Mouse (Mus musculus) MEL (cell line): Measurements from ENCODE around the gene Rbm42. TPM values are rescaled to one million over a fixed set of nuclear protein-coding genes. Genes with fewer than 3 reads are reported as not detected.

Experiments
- DNase-seq: peaks from one replicate; pipeline ENCODE4 v3.0.0; 2011; ENCODE audit warnings: low read depth, low spot score
- H3K27ac ChIP-seq: 2 replicates; pipeline ENCODE4 v1.5.1; 2012; ENCODE audit warnings: low read depth, mild to moderate bottlenecking, control low read depth, low read length, moderate library complexity; ENCODE audit not compliant: control insufficient read depth
- H3K27me3 ChIP-seq, 2 experiments: fragments of 150-350 bp in 1 of 2; sonication (generic) in 1 of 2; 2 replicates each; pipeline ENCODE4 v1.6.1; 2012; ENCODE audit warnings: low read length in 2 of 2, mild to moderate bottlenecking in 2 of 2, improper control_type of control experiment in 1 of 2, moderate library complexity in 1 of 2; ENCODE audit not compliant: insufficient read depth in 2 of 2, control insufficient read depth in 1 of 2
- H3K36me3 ChIP-seq, 2 experiments: 2 replicates each; pipeline ENCODE4 v1.6.1; 2012 to 2014; ENCODE audit warnings: low read length in 2 of 2, improper control_type of control experiment in 1 of 2, inconsistent platforms in 1 of 2, mild to moderate bottlenecking in 1 of 2; ENCODE audit not compliant: insufficient read depth in 2 of 2, control insufficient read depth in 1 of 2
- H3K4me1 ChIP-seq, 2 experiments: fragments of 150-350 bp in 1 of 2; sonication (generic) in 1 of 2; 2 replicates each; pipeline ENCODE4 v1.6.1; 2012; ENCODE audit warnings: low read length in 2 of 2, improper control_type of control experiment in 1 of 2, mild to moderate bottlenecking in 1 of 2; ENCODE audit not compliant: insufficient read depth in 2 of 2, control insufficient read depth in 1 of 2
- H3K4me3 ChIP-seq, 2 experiments: fragments of 150-350 bp in 1 of 2; sonication (generic) in 1 of 2; 2 replicates each; pipeline ENCODE4 v1.5.1; 2012; ENCODE audit warnings: low read depth in 2 of 2, low read length in 2 of 2, mild to moderate bottlenecking in 2 of 2, moderate library complexity in 2 of 2, control low read depth in 1 of 2, improper control_type of control experiment in 1 of 2; ENCODE audit not compliant: control insufficient read depth in 1 of 2, insufficient read depth in 1 of 2
- H3K79me2 ChIP-seq: 2 replicates; pipeline ENCODE4 v1.6.1; 2012; ENCODE audit warnings: mild to moderate bottlenecking, low read length, moderate library complexity; ENCODE audit not compliant: control insufficient read depth, poor library complexity, insufficient read depth
- H3K9ac ChIP-seq: 2 replicates; pipeline ENCODE4 v1.6.1; 2012; ENCODE audit warnings: low read depth, mild to moderate bottlenecking, control low read depth, low read length, moderate library complexity; ENCODE audit not compliant: control insufficient read depth, poor library complexity, severe bottlenecking
- H3K9me3 ChIP-seq: fragments of 150-350 bp; sonication (generic); replicated peaks from 2 replicates; pipeline ENCODE4 v1.6.1; 2012; ENCODE audit warnings: mild to moderate bottlenecking, low read length, improper control_type of control experiment, moderate library complexity; ENCODE audit not compliant: insufficient read depth
- CHD2 ChIP-seq: IDR thresholded peaks from 2 replicates; pipeline ENCODE4 v1.6.1; 2011; ENCODE audit warnings: low read length, improper control_type of control experiment
- CTCF ChIP-seq, 3 experiments: IDR thresholded peaks in 2 of 3; conservative IDR thresholded peaks in 1 of 3; 2 replicates each; pipeline ENCODE4 v1.5.1; 2011 to 2012; ENCODE audit warnings: low read length in 3 of 3, low read depth in 2 of 3, mild to moderate bottlenecking in 2 of 3, improper control_type of control experiment in 1 of 3, inconsistent platforms in 1 of 3, mixed read lengths in 1 of 3, moderate library complexity in 1 of 3; ENCODE audit not compliant: control insufficient read depth in 1 of 3, insufficient read depth in 1 of 3, poor library complexity in 1 of 3, severe bottlenecking in 1 of 3
- E2F4 ChIP-seq: IDR thresholded peaks from 2 replicates; pipeline ENCODE4 v1.6.1; 2011; ENCODE audit warnings: low read depth, low read length, improper control_type of control experiment, borderline replicate concordance
- ELF1 ChIP-seq: IDR thresholded peaks from 2 replicates; pipeline ENCODE4 v1.6.1; 2014; ENCODE audit warnings: low read depth, mild to moderate bottlenecking, inconsistent platforms, low read length, improper control_type of control experiment, moderate library complexity
- EP300 ChIP-seq, 2 experiments: IDR thresholded peaks; 2 replicates each; pipeline ENCODE4 v1.6.1; 2011; ENCODE audit warnings: improper control_type of control experiment in 2 of 2, low read length in 2 of 2, low read depth in 1 of 2, mild to moderate bottlenecking in 1 of 2
- ETS1 ChIP-seq: IDR thresholded peaks from 2 replicates; pipeline ENCODE4 v1.6.1; 2012; ENCODE audit warnings: low read depth, mild to moderate bottlenecking, inconsistent platforms, low read length, improper control_type of control experiment, moderate library complexity
- GABPA ChIP-seq: IDR thresholded peaks from 2 replicates; pipeline ENCODE4 v1.6.1; 2012; ENCODE audit warnings: low read depth, mild to moderate bottlenecking, inconsistent platforms, low read length, improper control_type of control experiment, moderate library complexity
- GATA1 ChIP-seq: IDR thresholded peaks from 2 replicates; pipeline ENCODE4 v1.6.1; 2011; ENCODE audit warnings: low read depth, low read length, improper control_type of control experiment
- HCFC1 ChIP-seq: IDR thresholded peaks from 2 replicates; pipeline ENCODE4 v1.6.1; 2012; ENCODE audit warnings: low read depth, mild to moderate bottlenecking, inconsistent platforms, low read length, improper control_type of control experiment, moderate library complexity
- KAT2A ChIP-seq: conservative IDR thresholded peaks from 2 replicates; pipeline ENCODE4 v1.6.1; 2012; ENCODE audit warnings: low read depth, low read length, improper control_type of control experiment, inconsistent platforms
- MAFK ChIP-seq: IDR thresholded peaks from 2 replicates; pipeline ENCODE4 v1.6.1; 2011; ENCODE audit warnings: low read depth, mild to moderate bottlenecking, low read length, improper control_type of control experiment, borderline replicate concordance
- MAZ ChIP-seq: IDR thresholded peaks from 2 replicates; pipeline ENCODE4 v1.6.1; 2012; ENCODE audit warnings: low read depth, mild to moderate bottlenecking, inconsistent platforms, low read length, improper control_type of control experiment
- MEF2A ChIP-seq: IDR thresholded peaks from 2 replicates; pipeline ENCODE4 v1.6.1; 2014; ENCODE audit warnings: low read depth, mild to moderate bottlenecking, inconsistent platforms, low read length, improper control_type of control experiment; ENCODE audit not compliant: poor library complexity, insufficient replicate concordance, severe bottlenecking; ENCODE audit errors: extremely low read depth
- MXI1 ChIP-seq: IDR thresholded peaks from 2 replicates; pipeline ENCODE4 v1.6.1; 2011; ENCODE audit warnings: mild to moderate bottlenecking, low read depth, low read length, improper control_type of control experiment
- MYB ChIP-seq: IDR thresholded peaks from 2 replicates; pipeline ENCODE4 v1.6.1; 2011; ENCODE audit warnings: mild to moderate bottlenecking, low read depth, low read length, improper control_type of control experiment
- MYC ChIP-seq: IDR thresholded peaks from 2 replicates; pipeline ENCODE4 v1.6.1; 2011; ENCODE audit warnings: low read depth, mild to moderate bottlenecking, low read length, improper control_type of control experiment, moderate library complexity
- NELFE ChIP-seq: IDR thresholded peaks from 2 replicates; pipeline ENCODE4 v1.6.1; 2011; ENCODE audit warnings: low read depth, low read length, improper control_type of control experiment
- NRF1 ChIP-seq: IDR thresholded peaks from 2 replicates; pipeline ENCODE4 v1.6.1; 2014; ENCODE audit warnings: low read depth, mild to moderate bottlenecking, inconsistent platforms, low read length, improper control_type of control experiment, moderate library complexity; ENCODE audit not compliant: poor library complexity, insufficient read depth, severe bottlenecking
- POLR2A ChIP-seq, 2 experiments: IDR thresholded peaks; 2 replicates each; pipeline ENCODE4 v1.6.1; 2011 to 2012; ENCODE audit warnings: low read length in 2 of 2, mild to moderate bottlenecking in 2 of 2, control low read depth in 1 of 2, improper control_type of control experiment in 1 of 2, low read depth in 1 of 2, moderate library complexity in 1 of 2; ENCODE audit not compliant: control insufficient read depth in 1 of 2, insufficient read depth in 1 of 2, poor library complexity in 1 of 2
- POLR2AphosphoS2 ChIP-seq: IDR thresholded peaks from 2 replicates; pipeline ENCODE4 v1.6.1; 2011; ENCODE audit warnings: low read length, improper control_type of control experiment
- RAD21 ChIP-seq: IDR thresholded peaks from 2 replicates; pipeline ENCODE4 v1.6.1; 2011; ENCODE audit warnings: mild to moderate bottlenecking, low read depth, low read length, improper control_type of control experiment
- RCOR1 ChIP-seq: IDR thresholded peaks from 2 replicates; pipeline ENCODE4 v1.6.1; 2012; ENCODE audit warnings: low read depth, mild to moderate bottlenecking, inconsistent platforms, low read length, improper control_type of control experiment
- SIN3A ChIP-seq: IDR thresholded peaks from 2 replicates; pipeline ENCODE4 v1.6.1; 2012; ENCODE audit warnings: low read length, improper control_type of control experiment, inconsistent platforms
- SMC3 ChIP-seq: IDR thresholded peaks from 2 replicates; pipeline ENCODE4 v1.6.1; 2011; ENCODE audit warnings: low read depth, low read length, improper control_type of control experiment
- TAL1 ChIP-seq: IDR thresholded peaks from 2 replicates; pipeline ENCODE4 v1.6.1; 2012; ENCODE audit warnings: mild to moderate bottlenecking, inconsistent platforms, low read length, moderate library complexity, mixed read lengths
- TBP ChIP-seq: IDR thresholded peaks from 2 replicates; pipeline ENCODE4 v1.8.0; 2011; ENCODE audit warnings: low read depth, low read length, improper control_type of control experiment
- TCF12 ChIP-seq: IDR thresholded peaks from 2 replicates; pipeline ENCODE4 v1.6.1; 2014; ENCODE audit warnings: low read depth, mild to moderate bottlenecking, inconsistent platforms, low read length, improper control_type of control experiment, moderate library complexity
- UBTF ChIP-seq: IDR thresholded peaks from 2 replicates; pipeline ENCODE4 v1.6.1; 2012; ENCODE audit warnings: low read depth, mild to moderate bottlenecking, inconsistent platforms, low read length, improper control_type of control experiment, moderate library complexity, borderline replicate concordance; ENCODE audit not compliant: insufficient read depth
- USF1 ChIP-seq: IDR thresholded peaks from 2 replicates; pipeline ENCODE4 v1.6.1; 2014; ENCODE audit warnings: low read depth, mild to moderate bottlenecking, inconsistent platforms, low read length, improper control_type of control experiment, moderate library complexity
- USF2 ChIP-seq, 2 experiments: IDR thresholded peaks; 2 replicates each; pipeline ENCODE4 v1.6.1; 2011 to 2012; ENCODE audit warnings: improper control_type of control experiment in 2 of 2, low read length in 2 of 2, borderline replicate concordance in 1 of 2, inconsistent platforms in 1 of 2, low read depth in 1 of 2, mild to moderate bottlenecking in 1 of 2; ENCODE audit not compliant: insufficient read depth in 1 of 2
- ZC3H11A ChIP-seq: IDR thresholded peaks from 2 replicates; pipeline ENCODE4 v1.6.1; 2012; ENCODE audit warnings: low read depth, mild to moderate bottlenecking, inconsistent platforms, low read length, improper control_type of control experiment
- ZKSCAN1 ChIP-seq: IDR thresholded peaks from 2 replicates; pipeline ENCODE4 v1.6.1; 2012; ENCODE audit warnings: low read depth, mild to moderate bottlenecking, inconsistent platforms, low read length, improper control_type of control experiment, moderate library complexity
- ZMIZ1 ChIP-seq: IDR thresholded peaks from 2 replicates; pipeline ENCODE4 v1.6.1; 2012; ENCODE audit warnings: low read depth, mild to moderate bottlenecking, inconsistent platforms, low read length, improper control_type of control experiment, moderate library complexity
- ZNF384 ChIP-seq: IDR thresholded peaks from 2 replicates; pipeline ENCODE4 v1.6.1; 2012; ENCODE audit warnings: low read depth, mild to moderate bottlenecking, inconsistent platforms, low read length, improper control_type of control experiment
- polyA plus RNA-seq, 2 experiments: library from polyadenylated mRNA; stranded (reverse) in 1 of 2; unstranded in 1 of 2; fragments of >175 nt in 1 of 2; fragments of >200 nt in 1 of 2; gene quantifications; 2 replicates each; pipeline versions ENCODE4 v1.2.1 to v1.2.4; 2012; ENCODE audit warnings: low replicate concordance in 2 of 2, low read depth in 1 of 2; ENCODE audit not compliant: insufficient read length in 2 of 2, insufficient read depth in 1 of 2, missing spikeins in 1 of 2
- total RNA-seq: library from RNA; depleted of rRNA; stranded (reverse); fragments of 300-350 nt; gene quantifications from 2 replicates; pipeline ENCODE4 v1.2.3, GENCODE M21; 2012; rRNA removed

Gene Rbm42
- total RNA-seq (103 and 124 TPM in 2 replicates), polyA plus RNA-seq (100 to 1,000 TPM in 1 of 2 experiments, not detected in 1; 129 TPM)

DNA sequence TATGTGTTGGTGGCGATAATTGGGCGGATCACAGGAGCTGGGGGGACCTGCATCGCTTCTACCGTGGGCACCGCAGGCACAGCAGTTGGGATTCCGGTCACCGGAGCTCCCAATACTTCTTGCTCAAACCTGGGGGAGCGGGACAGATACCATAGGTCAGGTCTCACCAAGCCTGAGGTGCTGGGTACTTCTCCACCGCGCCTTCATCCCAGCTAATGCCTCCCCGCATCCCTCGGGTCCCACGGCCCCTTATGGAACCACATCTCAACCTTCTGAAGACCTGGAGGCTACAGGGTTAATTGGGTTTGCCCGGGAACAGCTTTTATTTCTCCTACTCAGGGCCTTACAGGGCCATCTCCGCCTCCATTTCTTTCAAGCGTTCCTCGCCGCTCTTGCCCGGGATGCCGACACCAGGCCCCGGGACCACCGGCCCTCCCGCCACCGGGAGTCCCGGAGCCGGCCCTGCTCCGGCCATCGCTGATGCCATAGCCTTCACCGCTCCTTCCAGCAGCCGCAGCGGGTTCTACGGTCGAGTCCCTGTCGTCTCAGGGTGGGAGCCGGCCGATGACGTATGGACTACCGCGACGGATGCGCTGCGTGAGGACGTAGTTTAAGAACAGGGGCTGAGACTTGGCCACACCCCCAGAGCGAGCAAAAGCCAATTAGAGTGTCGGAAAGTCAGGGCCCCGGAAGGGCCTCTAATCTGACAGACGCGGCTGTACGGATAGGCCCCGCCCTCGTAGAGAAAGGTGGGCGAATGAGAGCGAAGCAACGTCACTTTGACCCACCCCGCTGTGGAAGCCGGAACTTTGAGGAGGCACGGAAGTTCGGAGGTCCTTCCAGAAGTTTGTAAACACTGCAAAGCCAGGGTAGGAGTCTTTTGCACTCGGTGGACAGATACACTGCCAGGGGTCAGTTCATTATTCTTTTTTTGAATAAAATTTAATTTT, at the start of gene Rbm42:
Gene Rbm42, minus strand, starts transcription at position 727 of the 950 bp plus-strand sequence.
- TF ChIP-seq MYB (no peak), ELF1 (peak; percentile 99), NRF1 (peak; percentile 55; the same call in 1 of the 2 replicates), MEF2A (no peak), ETS1 (no peak), NELFE (peak; percentile 86), CTCF (IDR thresholded peaks at IDR 0.05 in 2 of 3, conservative IDR thresholded peaks at IDR 0.05 in 1 of 3; ENCODE audit: control insufficient read depth in 1 of 3, insufficient read depth in 1 of 3, low read depth in 2 of 3, low read length in 3 of 3, poor library complexity in 1 of 3, severe bottlenecking in 1 of 3) (no peak), ZNF384 (no peak), SIN3A (peak; percentile 98), RCOR1 (no peak), TCF12 (no peak), POLR2A (IDR thresholded peaks at IDR 0.05; ENCODE audit: control insufficient read depth in 1 of 2, insufficient read depth in 1 of 2, low read depth in 1 of 2, low read length in 2 of 2, poor library complexity in 1 of 2) (peak; percentile 59 to 78), ZMIZ1 (peak; percentile 85), SMC3 (no peak), MYC (no peak), EP300 (IDR thresholded peaks at IDR 0.05; ENCODE audit: low read depth in 1 of 2, low read length in 2 of 2) (no peak), TAL1 (no peak), ZC3H11A (no peak), KAT2A (peak; percentile 67; the same call in 1 of the 2 replicates), GATA1 (0 out of 2 replicates have a peak, but pooled peaks have one; percentile 21), HCFC1 (peak; percentile 94), ZKSCAN1 (no peak), GABPA (no peak), USF1 (no peak), USF2 (IDR thresholded peaks at IDR 0.05; ENCODE audit: borderline replicate concordance in 1 of 2, insufficient read depth in 1 of 2, low read depth in 1 of 2, low read length in 2 of 2) (no peak), TBP (peak; percentile 48; the same call in 1 of the 2 replicates), E2F4 (no peak), RAD21 (no peak), CHD2 (peak; percentile 36; the same call in 1 of the 2 replicates), UBTF (no peak), MXI1 (peak; percentile 74), MAZ (no peak), POLR2AphosphoS2 (peak; percentile 86), MAFK (no peak)
- Histone ChIP-seq H3K27ac (no peak within 1 kb of the TSS), H3K27me3 (no peaks in the 10 kb centered on the region), H3K4me3 (peak within 1 kb of the TSS; percentile 91), H3K4me1 (peaks cover 0 to 3% of the 10 kb centered on the region in 2 experiments; a peak in 1 of 4 replicates), H3K79me2 (peaks cover 7% of the 10 kb centered on the region), H3K9me3 (no peaks in the 10 kb centered on the region), H3K9ac (peak within 1 kb of the TSS; percentile 85), H3K36me3 (peaks cover 0 to 2% of the 10 kb centered on the region in 2 experiments; a peak in 1 of 4 replicates)
- peak; percentile 99 for DNase-seq
